Mouse (Mus musculus) limb, embryonic 15.5 days (tissue): Measurements from ENCODE around the gene Drd1. TPM values are rescaled to one million over a fixed set of nuclear protein-coding genes. Genes with fewer than 3 reads are reported as not detected.

Experiments used
- ATAC-seq: fragments of 200-750 bp; cut with Nextera tagmentation; 2 replicates; pipeline ENCODE4 v1.8.0; 2017; ENCODE audit warnings: low read depth, moderate TSS enrichment; ENCODE audit not compliant: insufficient number of reproducible peaks, low FRiP score, low TSS enrichment
- H3K27ac ChIP-seq: fragments of 300-500 bp; sonication (generic); 2 replicates; pipeline ENCODE4 v1.5.1; 2015; ENCODE audit warnings: moderate library complexity, mild to moderate bottlenecking, inconsistent platforms
- H3K27me3 ChIP-seq: fragments of 300-500 bp; sonication (generic); 2 replicates; pipeline ENCODE4 v1.6.1; 2015; ENCODE audit warnings: inconsistent platforms
- H3K36me3 ChIP-seq: fragments of 300-500 bp; sonication (generic); 2 replicates; pipeline ENCODE4 v1.6.1; 2015; ENCODE audit warnings: inconsistent platforms
- H3K4me1 ChIP-seq: fragments of 300-500 bp; sonication (generic); 2 replicates; pipeline ENCODE4 v1.6.1; 2015; ENCODE audit warnings: inconsistent platforms
- H3K4me2 ChIP-seq: fragments of 300-500 bp; sonication (generic); 2 replicates; pipeline ENCODE4 v1.6.1; 2015; ENCODE audit warnings: mild to moderate bottlenecking, inconsistent platforms
- H3K4me3 ChIP-seq: fragments of 300-500 bp; sonication (generic); 2 replicates; pipeline ENCODE4 v1.5.1; 2015; ENCODE audit warnings: mild to moderate bottlenecking, inconsistent platforms
- H3K9ac ChIP-seq: fragments of 300-500 bp; sonication (generic); 2 replicates; pipeline ENCODE4 v1.6.1; 2015; ENCODE audit warnings: inconsistent platforms
- H3K9me3 ChIP-seq: fragments of 300-500 bp; sonication (generic); 2 replicates; pipeline ENCODE4 v1.6.1; 2016; ENCODE audit warnings: inconsistent platforms
- WGBS: fragments of 180-500 bp; shearing (Covaris S2); methylation state at CpG from one replicate; pipeline ENCODE4 v1.1.7; 2015; 5-methylcytosine and 5-hydroxymethylcytosine counted together
- polyA plus RNA-seq: library from polyadenylated mRNA; unstranded; fragments of >200 nt; fragmentation: Nextera tagmentation; extraction: Ambion mirVana; gene quantifications from 2 replicates; pipeline ENCODE4 v1.2.1, GENCODE M21; 2015

Gene Drd1
- polyA plus RNA-seq, result 0.16 and 0.28 TPM in 2 replicates

DNA sequence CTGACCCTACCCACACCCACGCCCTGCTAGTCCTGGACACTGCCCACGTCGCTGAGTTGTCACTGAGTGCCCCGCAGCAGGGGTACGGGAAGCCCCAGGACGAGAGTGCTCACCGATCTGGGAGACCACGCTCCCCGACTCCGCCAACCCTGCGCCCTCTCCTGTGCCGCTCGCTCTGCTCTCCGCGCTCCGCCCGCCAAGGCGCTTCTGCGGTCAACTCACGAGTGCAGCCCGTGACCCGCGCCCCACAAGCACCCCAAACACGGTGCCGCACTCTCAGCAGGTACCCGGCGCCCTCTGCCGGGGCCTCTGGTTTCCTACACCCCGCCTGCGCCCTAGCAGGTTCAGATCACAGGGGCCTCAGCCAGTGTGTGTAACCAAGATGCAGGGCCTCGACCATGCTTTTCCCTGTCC lies at the start of gene Drd1:
Gene Drd1, minus strand, starts transcription at position 258 of the 414 bp plus-strand sequence.
- Histone ChIP-seq H3K36me3 (no peaks in the 10 kb centered on the region), H3K27ac (no peak within 1 kb of the TSS), H3K4me3 (peak within 1 kb of the TSS; percentile 41), H3K4me2 (peak within 1 kb of the TSS; percentile 90), H3K27me3 (peaks cover 55% of the 10 kb centered on the region), H3K9me3 (no peaks in the 10 kb centered on the region), H3K4me1 (peaks cover 11% of the 10 kb centered on the region), H3K9ac (no peak within 1 kb of the TSS)
- ATAC-seq, result no peak
- WGBS, result 0% methylated on average over 31 of the region's 31 CpGs

DNA sequence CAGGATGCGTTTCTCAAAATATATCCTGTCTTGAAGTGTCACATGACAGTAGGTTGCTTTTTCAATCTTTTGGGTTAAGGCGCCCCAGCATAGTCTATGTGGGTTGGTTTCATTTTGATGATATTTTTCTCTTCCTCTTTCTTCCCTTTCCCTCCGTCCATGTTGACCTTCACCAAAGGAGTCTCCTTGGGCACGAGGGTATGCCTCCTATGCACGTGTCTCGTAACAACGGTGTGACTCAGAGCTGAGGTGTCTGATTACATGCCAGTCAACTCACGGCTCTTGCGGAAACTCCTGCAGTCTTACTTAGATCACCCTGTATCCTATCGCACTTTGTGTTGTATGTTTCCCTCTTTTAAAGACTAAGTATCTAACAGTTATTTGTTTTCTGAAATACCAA lies 48.4 kb upstream of the Drd1 start:
- H3K4me1 ChIP-seq, result no peaks in the 10 kb centered on the region
- ATAC-seq, result no peak
- H3K27ac ChIP-seq, result no peak overlapping the region
- H3K9ac ChIP-seq, result no peak overlapping the region
- H3K4me2 ChIP-seq, result no peak overlapping the region
- H3K36me3 ChIP-seq, result 0 out of 2 replicates have a peak, but pooled peaks cover 20% of the 10 kb centered on the region
- WGBS, result 63% methylated on average over 10 of the region's 10 CpGs
- H3K9me3 ChIP-seq, result no peaks in the 10 kb centered on the region
- no peak overlapping the region for H3K4me3 ChIP-seq
- no peaks in the 10 kb centered on the region for H3K27me3 ChIP-seq

GRCm38 (mm10) chr13:54103271-54103670 lies 47.8 kb upstream of the Drd1 start:
- Histone ChIP-seq H3K9me3 (no peaks in the 10 kb centered on the region), H3K4me2 (no peak overlapping the region), H3K4me1 (no peaks in the 10 kb centered on the region), H3K27me3 (no peaks in the 10 kb centered on the region), H3K9ac (no peak overlapping the region), H3K4me3 (no peak overlapping the region), H3K36me3 (0 out of 2 replicates have a peak, but pooled peaks cover 20% of the 10 kb centered on the region), H3K27ac (no peak overlapping the region)
- 85% methylated on average over 3 of the region's 3 CpGs for WGBS
- no peak for ATAC-seq

- no peaks in the 10 kb centered on the region for H3K9me3 ChIP-seq
- no peak overlapping the region for H3K4me2 ChIP-seq
- no peak overlapping the region for H3K9ac ChIP-seq
- no peaks in the 10 kb centered on the region for H3K27me3 ChIP-seq
- ATAC-seq, result no peak
- H3K4me3 ChIP-seq, result no peak overlapping the region
- peaks cover 23% of the 10 kb centered on the region; the same call in 1 of the 2 replicates for H3K36me3 ChIP-seq
- H3K27ac ChIP-seq, result no peak overlapping the region
- H3K4me1 ChIP-seq, result no peaks in the 10 kb centered on the region
- WGBS, result 79% methylated on average over 3 of the region's 3 CpGs
These were observed 46.6 kb upstream of the Drd1 start for GRCm38 (mm10) chr13:54102061-54102460.

- Histone ChIP-seq H3K27ac (no peak overlapping the region), H3K27me3 (no peaks in the 10 kb centered on the region), H3K9me3 (no peaks in the 10 kb centered on the region), H3K9ac (no peak overlapping the region), H3K4me2 (no peak overlapping the region), H3K4me3 (no peak overlapping the region), H3K36me3 (peaks cover 24% of the 10 kb centered on the region), H3K4me1 (no peaks in the 10 kb centered on the region)
- no peak for ATAC-seq
- 90% methylated on average over 15 of the region's 15 CpGs for WGBS
These were observed 45.7 kb upstream of the Drd1 start for GRCm38 (mm10) chr13:54101031-54101820.

DNA sequence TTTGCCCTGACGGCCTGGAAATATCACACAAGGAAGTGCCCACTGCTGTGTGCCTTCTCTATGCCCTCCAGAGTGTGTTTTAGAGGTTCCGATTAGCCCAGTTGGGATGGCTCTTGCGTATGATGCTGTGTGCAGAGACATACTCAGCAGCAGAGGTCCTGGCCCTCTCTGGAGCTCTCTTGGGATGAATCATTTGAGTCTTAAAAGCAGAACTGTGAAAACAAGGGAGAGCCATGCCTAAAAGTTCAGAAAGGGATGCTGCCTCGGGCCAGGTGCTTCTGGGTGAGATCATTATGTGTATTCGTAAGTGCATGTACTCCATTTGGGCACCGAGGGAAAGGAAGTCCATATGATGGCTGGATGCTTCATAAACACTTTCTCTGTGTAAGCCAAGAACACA lies 42.3 kb upstream of the Drd1 start:
- WGBS, result 89% methylated on average over 6 of the region's 6 CpGs

GRCm38 (mm10) chr13:54097227-54097626 lies 41.7 kb upstream of the Drd1 start:
- H3K9ac ChIP-seq, result no peak overlapping the region
- no peak overlapping the region for H3K27ac ChIP-seq
- no peak for ATAC-seq
- no peaks in the 10 kb centered on the region for H3K27me3 ChIP-seq
- no peaks in the 10 kb centered on the region for H3K4me1 ChIP-seq
- H3K36me3 ChIP-seq, result peaks cover 43% of the 10 kb centered on the region
- H3K4me2 ChIP-seq, result no peak overlapping the region
- no peak overlapping the region for H3K4me3 ChIP-seq
- H3K9me3 ChIP-seq, result no peaks in the 10 kb centered on the region
- 89% methylated on average over 4 of the region's 4 CpGs for WGBS

More for the DNA sequence above, 42.3 kb upstream of the Drd1 start:
- H3K4me3 ChIP-seq, result no peak overlapping the region
- H3K9ac ChIP-seq, result no peak overlapping the region
- peaks cover 38% of the 10 kb centered on the region for H3K36me3 ChIP-seq
- H3K27ac ChIP-seq, result no peak overlapping the region
- no peaks in the 10 kb centered on the region for H3K9me3 ChIP-seq
- no peaks in the 10 kb centered on the region for H3K4me1 ChIP-seq
- no peak for ATAC-seq
- H3K27me3 ChIP-seq, result no peaks in the 10 kb centered on the region
- H3K4me2 ChIP-seq, result no peak overlapping the region

- H3K36me3 ChIP-seq, result peaks cover 53% of the 10 kb centered on the region
- no peaks in the 10 kb centered on the region for H3K4me1 ChIP-seq
- H3K9me3 ChIP-seq, result no peaks in the 10 kb centered on the region
- no peaks in the 10 kb centered on the region for H3K27me3 ChIP-seq
- ATAC-seq, result no peak
- 82% methylated on average over 8 of the region's 8 CpGs for whole genome bisulfite sequencing
- H3K4me2 ChIP-seq, result no peak overlapping the region
- no peak overlapping the region for H3K4me3 ChIP-seq
- no peak overlapping the region for H3K27ac ChIP-seq
- no peak overlapping the region for H3K9ac ChIP-seq
These were observed 40.2 kb upstream of the Drd1 start for GRCm38 (mm10) chr13:54095721-54096120.

- peaks cover 53% of the 10 kb centered on the region for H3K36me3 ChIP-seq
- 79% methylated on average over 6 of the region's 6 CpGs for WGBS
- no peak for ATAC-seq
These were observed 39.5 kb upstream of the Drd1 start for GRCm38 (mm10) chr13:54094963-54095362.

GRCm38 (mm10) chr13:54094349-54094748 lies 38.8 kb upstream of the Drd1 start:
- peaks cover 59% of the 10 kb centered on the region for H3K36me3 ChIP-seq
- no peaks in the 10 kb centered on the region for H3K4me1 ChIP-seq
- no peaks in the 10 kb centered on the region for H3K9me3 ChIP-seq
- no peak for ATAC-seq
- WGBS, result 90% methylated on average over 4 of the region's 4 CpGs
- no peak overlapping the region for H3K27ac ChIP-seq
- H3K27me3 ChIP-seq, result no peaks in the 10 kb centered on the region
- H3K9ac ChIP-seq, result no peak overlapping the region
- H3K4me3 ChIP-seq, result no peak overlapping the region
- no peak overlapping the region for H3K4me2 ChIP-seq

More at GRCm38 (mm10) chr13:54094963-54095362, 39.5 kb upstream of the Drd1 start:
- H3K4me1 ChIP-seq, result no peaks in the 10 kb centered on the region
- H3K27me3 ChIP-seq, result no peaks in the 10 kb centered on the region
- no peak overlapping the region for H3K27ac ChIP-seq
- no peak overlapping the region for H3K4me3 ChIP-seq
- no peak overlapping the region for H3K4me2 ChIP-seq
- no peaks in the 10 kb centered on the region for H3K9me3 ChIP-seq
- no peak overlapping the region for H3K9ac ChIP-seq

DNA sequence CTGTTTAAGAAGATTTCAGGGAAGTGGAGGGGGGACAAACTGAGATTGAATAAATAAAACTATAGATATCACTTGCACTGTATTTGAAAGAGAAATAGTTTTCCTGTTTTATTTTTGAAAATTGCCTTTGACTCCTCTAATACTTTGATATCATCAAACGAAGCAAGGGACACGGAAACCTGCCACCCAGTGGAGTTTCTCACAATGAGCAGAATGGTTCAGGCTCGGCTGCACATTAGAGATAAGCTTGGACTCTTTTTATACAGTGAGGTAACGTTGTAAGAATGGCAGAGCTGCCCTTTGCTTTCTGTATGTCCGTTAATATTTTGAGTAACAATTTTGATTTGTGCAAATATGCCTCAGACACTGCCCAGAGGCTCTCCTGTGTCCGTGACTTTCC lies 36.2 kb upstream of the Drd1 start:
- no peaks in the 10 kb centered on the region for H3K27me3 ChIP-seq
- H3K27ac ChIP-seq, result no peak overlapping the region
- WGBS, result 89% methylated on average over 6 of the region's 6 CpGs
- no peaks in the 10 kb centered on the region for H3K9me3 ChIP-seq
- H3K4me1 ChIP-seq, result no peaks in the 10 kb centered on the region
- H3K4me3 ChIP-seq, result no peak overlapping the region
- peaks cover 71% of the 10 kb centered on the region for H3K36me3 ChIP-seq
- H3K4me2 ChIP-seq, result no peak overlapping the region
- H3K9ac ChIP-seq, result no peak overlapping the region
- ATAC-seq, result no peak

DNA sequence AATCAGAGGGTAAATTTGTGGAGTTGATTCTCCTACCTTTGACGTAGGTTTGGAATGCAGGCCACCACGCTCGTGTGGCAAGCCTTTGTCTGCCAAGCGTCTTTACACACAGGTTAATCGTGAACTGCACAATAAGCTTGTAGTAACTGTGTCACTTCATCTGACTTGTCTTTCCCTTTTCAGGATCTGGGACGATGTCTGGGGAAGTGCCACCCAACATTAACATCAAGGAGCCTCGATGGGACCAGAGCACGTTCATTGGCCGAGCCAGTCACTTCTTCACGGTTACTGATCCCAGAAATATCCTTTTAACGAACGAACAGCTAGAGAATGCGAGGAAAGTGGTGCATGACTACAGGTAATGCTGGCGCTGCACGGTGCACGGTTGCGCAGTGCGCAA lies 29.8 kb upstream of the Drd1 start:
- Histone ChIP-seq H3K4me2 (no peak overlapping the region), H3K4me3 (no peak overlapping the region), H3K27me3 (no peaks in the 10 kb centered on the region), H3K4me1 (0 out of 2 replicates have a peak, but pooled peaks cover 3% of the 10 kb centered on the region), H3K9ac (no peak overlapping the region), H3K9me3 (no peaks in the 10 kb centered on the region), H3K27ac (no peak overlapping the region), H3K36me3 (peaks cover 42% of the 10 kb centered on the region)
- ATAC-seq, result no peak
- WGBS, result 89% methylated on average over 18 of the region's 18 CpGs
